ENCODE assay signal across 11 mouse cellular contexts in genomic region chr2:151530378-151531230, GRCm38 (mm10). TPM values are rescaled to one million over a fixed set of nuclear protein-coding genes. Genes with fewer than 3 reads are reported as not detected.
A peak's percentile ranks its signal among the peaks of the same experiment; 100 is the strongest.
DNase-seq lines count a peak whose midpoint lies in the region; ATAC-seq lines count a peak whose summit lies in the region.
"Had no signal": no experiment of that assay in that cellular context is flagged by ENCODE, and none has a peak within 500 bp of the region (broad histone marks: within the 10 kb centered on the region; RNA-seq: fewer than 3 reads in every experiment).

No protein-coding gene starts in this region.

- DNase-seq in adrenal gland, adult 2 months, result peak; percentile 61
- DNase-seq in adrenal gland, postnatal 25 days, result no peak
- DNase-seq in 3T3-L1 (ENCODE audit: low read depth, low spot score) (peak; percentile 22), adipocyte (ENCODE audit: low spot score) (no peak)
- peak; percentile 49 for DNase-seq in induced T-regulatory cell, adult 2 months (ENCODE audit: low read depth)
- peak; percentile 51 for DNase-seq in lung, postnatal 4 days
- no peak for DNase-seq in forebrain, embryonic 14.5 days (ENCODE audit: low spot score)
- DNase-seq: B cell, adult 2 months had no signal

- no peaks in the 10 kb centered on the region for H3K36me3 ChIP-seq in forebrain, embryonic 14.5 days (ENCODE audit: control insufficient read depth, insufficient read depth, low read length)

- H3K27me3 ChIP-seq in forebrain, embryonic 14.5 days (replicated peaks; ENCODE audit: control insufficient read depth, insufficient read depth, low read length), result no peaks in the 10 kb centered on the region

- no peak overlapping the region for H3K4me3 ChIP-seq in forebrain, embryonic 14.5 days (ENCODE audit: low read depth, low read length)

- H3K9me3 ChIP-seq in forebrain, embryonic 14.5 days (replicated peaks; ENCODE audit: control insufficient read depth, low read length), result no peaks in the 10 kb centered on the region

- WGBS in forebrain, embryonic 14.5 days, result 61% methylated on average over 8 of the region's 8 CpGs

- H3K27ac ChIP-seq in forebrain, embryonic 14.5 days (ENCODE audit: low read depth, low read length), result no peak overlapping the region

- H3K9ac ChIP-seq in forebrain, embryonic 14.5 days (ENCODE audit: low read length), result no peak overlapping the region

- H3K4me2 ChIP-seq in forebrain, embryonic 14.5 days (ENCODE audit: low read length), result no peak overlapping the region

- no peak for ATAC-seq in forebrain, embryonic 14.5 days
- no peak for ATAC-seq in cerebellum, adult (ENCODE audit: insufficient number of reproducible peaks, low FRiP score, low TSS enrichment)

- no peaks in the 10 kb centered on the region for H3K4me1 ChIP-seq in forebrain, embryonic 14.5 days (ENCODE audit: control insufficient read depth, insufficient read depth, low read length)

RNA-seq across cellular contexts. Expression of gene Fkbp1a, which starts 11.7 kb away (rescaled TPM):
- 100 to 1,000 TPM; 226 to 292 TPM for total RNA-seq in adrenal gland, adult 2 months (2021)
- polyA plus RNA-seq in adrenal gland, adult 2 months (2012; rRNA removed), result 80.0 and 99.4 TPM in 2 replicates
- 233 and 267 TPM in 2 replicates for total RNA-seq in adrenal gland, postnatal 25 days (2021)
- 631 and 644 TPM in 2 replicates for polyA plus RNA-seq in forebrain, embryonic 14.5 days (2014; fragmentation: Nextera tagmentation; extraction: Ambion mirVana)

RNA-seq across cellular contexts. Expression of gene Nsfl1c, which starts 36.6 kb away (rescaled TPM):
- total RNA-seq in adrenal gland, adult 2 months (2021), result 100 to 1,000 TPM; 139 to 162 TPM
- polyA plus RNA-seq in adrenal gland, adult 2 months (2012; rRNA removed), result 26.8 and 35.2 TPM in 2 replicates
- total RNA-seq in adrenal gland, postnatal 25 days (2021), result 146 and 159 TPM in 2 replicates
- polyA plus RNA-seq in forebrain, embryonic 14.5 days (2014; fragmentation: Nextera tagmentation; extraction: Ambion mirVana), result 247 and 248 TPM in 2 replicates

RNA-seq across cellular contexts. Expression of gene Sdcbp2, which starts 41.8 kb away (rescaled TPM):
- 1 to 10 TPM in 1 of 2 experiments, under 1 TPM in 1; 0.81 to 1.2 TPM for total RNA-seq in adrenal gland, adult 2 months (2021)
- polyA plus RNA-seq in adrenal gland, adult 2 months (2012; rRNA removed), result 0.47 and 0.57 TPM in 2 replicates
- total RNA-seq in adrenal gland, postnatal 25 days (2021), result 1.1 and 1.3 TPM in 2 replicates
- 1.2 and 1.3 TPM in 2 replicates for polyA plus RNA-seq in forebrain, embryonic 14.5 days (2014; fragmentation: Nextera tagmentation; extraction: Ambion mirVana)

RNA-seq across cellular contexts. Expression of gene 4921509C19Rik, which starts 54.7 kb away (rescaled TPM):
- total RNA-seq in adrenal gland, adult 2 months (2021), result not detected
- polyA plus RNA-seq in adrenal gland, adult 2 months (2012; rRNA removed), result not detected in 2 replicates
- not detected in 2 replicates for total RNA-seq in adrenal gland, postnatal 25 days (2021)
- not detected in 2 replicates for polyA plus RNA-seq in forebrain, embryonic 14.5 days (2014; fragmentation: Nextera tagmentation; extraction: Ambion mirVana)
- total RNA-seq: liver, adult 2 months had no signal
- polyA plus RNA-seq: intestine, embryonic 14.5 days; liver, adult 2 months had no signal

Comparison
In these comparisons a context has a peak if more than half of its experiments do, and no peak if none do; other contexts are left out.
1. DNase-seq: peak in adrenal gland, adult 2 months (single experiment), 3T3-L1 (single experiment), induced T-regulatory cell, adult 2 months (single experiment) and lung, postnatal 4 days (2 of 2); none in adrenal gland, postnatal 25 days (single experiment), adipocyte (single experiment) and forebrain, embryonic 14.5 days (single experiment).